ENCODE assay signal across 11 mouse cellular contexts in genomic region chr11:90168338-90169065, GRCm38 (mm10). TPM values are rescaled to one million over a fixed set of nuclear protein-coding genes. Genes with fewer than 3 reads are reported as not detected.
DNase-seq lines count a peak whose midpoint lies in the region; ATAC-seq and TF ChIP-seq lines count a peak whose summit lies in the region.
"Had no signal": no experiment of that assay in that cellular context is flagged by ENCODE, and none has a peak within 500 bp of the region (broad histone marks: within the 10 kb centered on the region; RNA-seq: fewer than 3 reads in every experiment).

No protein-coding gene starts in this region.

- no peak for TF ChIP-seq EP300 in stomach, postnatal 0 days (optimal IDR thresholded peaks at IDR 0.05)

- no peaks in the 10 kb centered on the region for H3K9me3 ChIP-seq in intestine, postnatal 0 days (ENCODE audit: control insufficient read depth)
- no peaks in the 10 kb centered on the region for H3K9me3 ChIP-seq in intestine, embryonic 16.5 days (ENCODE audit: control insufficient read depth, low read length)
- no peaks in the 10 kb centered on the region for H3K9me3 ChIP-seq in heart, embryonic 16.5 days (replicated peaks; ENCODE audit: control insufficient read depth, low read length)
- H3K9me3 ChIP-seq in stomach, postnatal 0 days (ENCODE audit: control insufficient read depth, low read length): no peaks in the 10 kb centered on the region
- H3K9me3 ChIP-seq: lung, embryonic 15.5 days had no signal

- H3K27me3 ChIP-seq in intestine, postnatal 0 days (replicated peaks; ENCODE audit: control insufficient read depth, insufficient read depth, low read length): no peaks in the 10 kb centered on the region
- H3K27me3 ChIP-seq in intestine, embryonic 16.5 days (replicated peaks; ENCODE audit: control insufficient read depth, insufficient read depth, low read length): no peaks in the 10 kb centered on the region
- no peaks in the 10 kb centered on the region for H3K27me3 ChIP-seq in heart, embryonic 16.5 days (ENCODE audit: control insufficient read depth, insufficient read depth, low read length)
- no peaks in the 10 kb centered on the region for H3K27me3 ChIP-seq in stomach, postnatal 0 days (ENCODE audit: control insufficient read depth, insufficient read depth, low read length)
- H3K27me3 ChIP-seq: lung, embryonic 15.5 days had no signal

- no peaks in the 10 kb centered on the region for H3K4me1 ChIP-seq in intestine, postnatal 0 days (replicated peaks; ENCODE audit: control insufficient read depth, insufficient read depth, low read length)
- H3K4me1 ChIP-seq in intestine, embryonic 16.5 days (ENCODE audit: control insufficient read depth, insufficient read depth, low read length): no peaks in the 10 kb centered on the region
- peaks cover 5% of the 10 kb centered on the region; the same call in 1 of the 2 replicates for H3K4me1 ChIP-seq in heart, embryonic 16.5 days (ENCODE audit: control insufficient read depth, insufficient read depth, low read length)
- H3K4me1 ChIP-seq in stomach, postnatal 0 days (replicated peaks; ENCODE audit: control insufficient read depth, insufficient read depth): no peaks in the 10 kb centered on the region
- H3K4me1 ChIP-seq: lung, embryonic 15.5 days had no signal

- no peaks in the 10 kb centered on the region for H3K36me3 ChIP-seq in intestine, postnatal 0 days (ENCODE audit: control insufficient read depth, insufficient read depth)
- H3K36me3 ChIP-seq in intestine, embryonic 16.5 days (ENCODE audit: control insufficient read depth, insufficient read depth, low read length): no peaks in the 10 kb centered on the region
- no peaks in the 10 kb centered on the region for H3K36me3 ChIP-seq in heart, embryonic 16.5 days (ENCODE audit: control insufficient read depth, insufficient read depth)
- no peaks in the 10 kb centered on the region for H3K36me3 ChIP-seq in stomach, postnatal 0 days (ENCODE audit: control insufficient read depth, insufficient read depth, low read length)
- H3K36me3 ChIP-seq: lung, embryonic 15.5 days had no signal

- no peak overlapping the region for H3K27ac ChIP-seq in intestine, postnatal 0 days (ENCODE audit: low read depth, low read length)
- no peak overlapping the region for H3K27ac ChIP-seq in intestine, embryonic 16.5 days (ENCODE audit: low read length)
- peak overlapping the region; percentile 26; the same call in 1 of the 2 replicates for H3K27ac ChIP-seq in heart, embryonic 16.5 days (ENCODE audit: low read length)
- no peak overlapping the region for H3K27ac ChIP-seq in stomach, postnatal 0 days (replicated peaks)
- H3K27ac ChIP-seq: lung, embryonic 15.5 days had no signal

- H3K4me2 ChIP-seq in intestine, postnatal 0 days (replicated peaks; ENCODE audit: low read depth): no peak overlapping the region
- H3K4me2 ChIP-seq in intestine, embryonic 16.5 days (ENCODE audit: low read depth, low read length): no peak overlapping the region
- no peak overlapping the region for H3K4me2 ChIP-seq in heart, embryonic 16.5 days (ENCODE audit: low read depth, low read length)
- no peak overlapping the region for H3K4me2 ChIP-seq in stomach, postnatal 0 days (replicated peaks; ENCODE audit: low read depth)
- H3K4me2 ChIP-seq: lung, embryonic 15.5 days had no signal

- TF ChIP-seq CTCF in intestine, postnatal 0 days (IDR thresholded peaks at IDR 0.05; ENCODE audit: low read depth): peak; percentile 43
- peak; percentile 53 for TF ChIP-seq CTCF in stomach, postnatal 0 days (IDR thresholded peaks at IDR 0.05; ENCODE audit: low read depth)

- no peak overlapping the region for H3K4me3 ChIP-seq in intestine, postnatal 0 days (ENCODE audit: low read depth, low read length)
- no peak overlapping the region for H3K4me3 ChIP-seq in intestine, embryonic 16.5 days (ENCODE audit: low read length)
- no peak overlapping the region for H3K4me3 ChIP-seq in heart, embryonic 16.5 days (ENCODE audit: low read length)
- no peak overlapping the region for H3K4me3 ChIP-seq in stomach, postnatal 0 days (ENCODE audit: low read depth, low read length)
- H3K4me3 ChIP-seq: lung, embryonic 15.5 days; myocyte had no signal

- WGBS in intestine, postnatal 0 days: 88% methylated on average over 10 of the region's 10 CpGs
- WGBS in intestine, embryonic 16.5 days: 87% methylated on average over 10 of the region's 10 CpGs
- WGBS in heart, embryonic 16.5 days: 86% methylated on average over 10 of the region's 10 CpGs
- WGBS in stomach, postnatal 0 days: 86% methylated on average over 10 of the region's 10 CpGs

- no peak for ATAC-seq in intestine, postnatal 0 days
- no peak for ATAC-seq in intestine, embryonic 16.5 days
- ATAC-seq in heart, embryonic 16.5 days (replicated peaks; ENCODE audit: extremely low read depth, insufficient read depth, low FRiP score): no peak
- ATAC-seq in stomach, postnatal 0 days (ENCODE audit: low FRiP score, low TSS enrichment): no peak

- DNase-seq in right cerebral cortex, adult 18-20 months: peak; percentile 48
- no peak for DNase-seq in right cerebral cortex, adult 2 months (ENCODE audit: low spot score in 2 of 2)
- DNase-seq in stomach, postnatal 0 days (ENCODE audit: low spot score): no peak
- no peak for DNase-seq in gastrocnemius, adult 8-10 months (ENCODE audit: low spot score in 2 of 2)
- DNase-seq: kidney, adult 2 months; thymus, adult 18-20 months had no signal

- no peak overlapping the region for H3K9ac ChIP-seq in intestine, postnatal 0 days (ENCODE audit: low read depth, low read length)
- H3K9ac ChIP-seq in intestine, embryonic 16.5 days (ENCODE audit: low read depth, low read length): no peak overlapping the region
- no peak overlapping the region for H3K9ac ChIP-seq in heart, embryonic 16.5 days (ENCODE audit: low read length)
- H3K9ac ChIP-seq in stomach, postnatal 0 days (ENCODE audit: low read length): no peak overlapping the region
- H3K9ac ChIP-seq: lung, embryonic 15.5 days had no signal

RNA-seq across cellular contexts. Expression of gene Gm45716, which starts 19.0 kb away (rescaled TPM):
- polyA plus RNA-seq in intestine, postnatal 0 days (2015; fragmentation: Nextera tagmentation; extraction: Ambion mirVana): 23.9 and 25.4 TPM in 2 replicates
- 9.4 and 9.7 TPM in 2 replicates for polyA plus RNA-seq in intestine, embryonic 16.5 days (2015; fragmentation: Nextera tagmentation; extraction: Ambion mirVana)
- polyA plus RNA-seq in heart, embryonic 16.5 days (2015; fragmentation: Nextera tagmentation; extraction: Ambion mirVana): 53.0 TPM in 2 replicates
- 7.0 and 7.4 TPM in 2 replicates for polyA plus RNA-seq in stomach, postnatal 0 days (2015; fragmentation: Nextera tagmentation; extraction: Ambion mirVana)
- total RNA-seq in gastrocnemius, adult 8-10 months (2022): 1 to 10 TPM; 1.7 to 3.3 (median 2.4) TPM
